Mouse (Mus musculus) lung, embryonic 14.5 days (tissue): ENCODE measurements around the gene Ube2e3. TPM values are rescaled to one million over a fixed set of nuclear protein-coding genes. Genes with fewer than 3 reads are reported as not detected.

Experiments
- ATAC-seq: fragments of 200-750 bp; cut with Nextera tagmentation; 2 replicates; pipeline ENCODE4 v1.8.0; 2017; ENCODE audit warnings: mild to moderate bottlenecking, moderate TSS enrichment, moderate library complexity; ENCODE audit not compliant: insufficient read depth
- DNase-seq: peaks from one replicate; pipeline ENCODE4 v3.0.0-alpha.2; 2015
- H3K27ac ChIP-seq: fragments of 300-500 bp; sonication (generic); 2 replicates; pipeline ENCODE4 v1.5.1; 2014; ENCODE audit warnings: low read depth, mild to moderate bottlenecking, moderate library complexity
- H3K27me3 ChIP-seq: fragments of 300-500 bp; sonication (generic); 2 replicates; pipeline ENCODE4 v1.6.1; 2014; ENCODE audit warnings: low read length, control low read depth; ENCODE audit not compliant: insufficient read depth
- H3K36me3 ChIP-seq: fragments of 300-500 bp; sonication (generic); 2 replicates; pipeline ENCODE4 v1.6.1; 2014; ENCODE audit warnings: control low read depth; ENCODE audit not compliant: insufficient read depth
- H3K4me1 ChIP-seq: fragments of 300-500 bp; sonication (generic); 2 replicates; pipeline ENCODE4 v1.6.1; 2014; ENCODE audit warnings: antibody characterized with exemption, control low read depth; ENCODE audit not compliant: insufficient read depth
- H3K4me2 ChIP-seq: fragments of 300-500 bp; sonication (generic); 2 replicates; pipeline ENCODE4 v1.6.1; 2014; ENCODE audit warnings: mild to moderate bottlenecking
- H3K4me3 ChIP-seq: fragments of 300-500 bp; sonication (generic); 2 replicates; pipeline ENCODE4 v1.5.1; 2014; ENCODE audit warnings: low read depth, low read length
- H3K9ac ChIP-seq: fragments of 300-500 bp; sonication (generic); 2 replicates; pipeline ENCODE4 v1.6.1; 2014
- H3K9me3 ChIP-seq: fragments of 300-500 bp; sonication (generic); 2 replicates; pipeline ENCODE4 v1.6.1; 2016; ENCODE audit warnings: low read depth, low read length, control low read depth
- CTCF ChIP-seq: IDR thresholded peaks from 2 replicates; pipeline ENCODE4 v1.5.1; 2016; ENCODE audit warnings: antibody characterized with exemption, low read depth
- WGBS: fragments of 180-500 bp; shearing (Covaris S2); extraction: QIAGEN DNeasy Blood & Tissue Kit; methylation state at CpG from one replicate; pipeline ENCODE4 v1.1.7; 2014; 5-methylcytosine and 5-hydroxymethylcytosine counted together
- polyA plus RNA-seq: library from polyadenylated mRNA; unstranded; fragments of >200 nt; fragmentation: Nextera tagmentation; extraction: Ambion mirVana; gene quantifications from 2 replicates; pipeline ENCODE4 v1.2.1, GENCODE M21; 2014

Gene Ube2e3
- polyA plus RNA-seq, 1 experiment from 2014 or later = 199 TPM

DNA sequence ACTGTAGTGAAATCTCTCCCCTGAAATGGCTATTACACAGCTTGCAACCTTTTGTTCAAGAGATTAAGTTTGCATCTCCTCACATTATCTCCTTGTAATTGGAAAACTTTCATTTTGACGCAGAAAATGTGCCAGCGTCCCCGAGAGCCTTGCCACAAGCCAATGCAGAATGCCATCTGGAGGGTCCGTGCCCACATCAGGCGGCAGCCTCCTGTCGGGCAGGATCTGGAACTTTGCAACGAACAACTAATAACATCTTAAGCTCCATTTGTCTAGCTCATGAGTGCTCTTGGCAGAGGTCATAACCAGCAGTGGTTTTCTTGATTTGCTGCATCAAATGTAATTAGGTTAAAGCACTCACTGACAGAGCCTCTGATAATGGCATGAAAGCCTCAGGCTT is 93.1 kb downstream of the Ube2e3 start:
- Histone ChIP-seq H3K4me2 (no peak overlapping the region), H3K4me3 (no peak overlapping the region), H3K4me1 (peaks cover 4% of the 10 kb centered on the region; the same call in 1 of the 2 replicates), H3K9ac (no peak overlapping the region), H3K36me3 (no peaks in the 10 kb centered on the region), H3K27ac (no peak overlapping the region), H3K9me3 (no peaks in the 10 kb centered on the region), H3K27me3 (no peaks in the 10 kb centered on the region)
- DNase-seq (no peak), ATAC-seq (no peak)
- no peak for TF ChIP-seq CTCF
- 71% methylated on average over 7 of the region's 7 CpGs for WGBS

DNA sequence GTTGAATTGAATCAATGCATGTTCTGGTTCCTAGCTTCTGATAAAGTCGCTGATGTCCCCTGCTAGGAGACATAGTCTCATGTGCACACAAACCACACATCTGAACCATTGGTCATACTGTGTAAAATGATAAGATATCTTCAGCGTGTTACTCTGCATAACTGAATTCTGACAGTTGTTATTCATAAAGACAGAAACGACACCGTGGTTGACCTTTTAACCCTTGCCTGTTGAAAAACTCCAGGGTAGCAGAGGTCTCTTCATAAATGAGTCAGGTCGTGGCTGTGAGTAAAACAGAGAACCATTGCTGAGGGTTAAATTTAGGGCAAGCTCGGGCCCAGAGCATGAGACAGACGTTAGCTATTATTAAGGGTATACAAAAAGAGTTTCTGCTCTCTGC is 93.7 kb downstream of the Ube2e3 start:
- Histone ChIP-seq H3K36me3 (no peaks in the 10 kb centered on the region), H3K4me1 (peaks cover 4% of the 10 kb centered on the region; the same call in 1 of the 2 replicates), H3K27ac (no peak overlapping the region), H3K27me3 (no peaks in the 10 kb centered on the region), H3K9me3 (no peaks in the 10 kb centered on the region), H3K4me2 (no peak overlapping the region), H3K4me3 (no peak overlapping the region), H3K9ac (no peak overlapping the region)
- ATAC-seq = no peak
- no peak for TF ChIP-seq CTCF
- 27% methylated on average over 7 of the region's 7 CpGs for WGBS
- no peak for DNase-seq

DNA sequence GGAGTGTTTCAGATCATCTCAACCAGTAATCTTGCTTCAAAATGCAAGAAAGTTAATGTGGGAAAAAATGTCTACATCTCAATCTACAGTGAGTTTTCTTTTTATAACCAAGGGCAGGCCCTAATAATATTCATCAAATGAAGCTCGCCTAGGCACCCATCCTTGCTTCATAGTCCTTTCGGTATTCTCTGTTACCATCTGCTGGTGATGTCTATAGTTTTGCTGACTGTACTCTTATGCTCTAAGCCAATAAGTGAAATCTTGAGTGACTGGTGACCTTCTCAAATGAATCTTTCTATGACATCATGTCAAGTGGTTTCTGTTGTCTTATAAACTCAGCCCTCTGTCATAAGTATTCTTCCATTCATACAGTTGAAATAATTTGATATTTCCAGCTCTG is 97.1 kb downstream of the Ube2e3 start:
- DNase-seq = no peak
- H3K27me3 ChIP-seq = no peaks in the 10 kb centered on the region
- peaks cover 4% of the 10 kb centered on the region; the same call in 1 of the 2 replicates for H3K4me1 ChIP-seq
- WGBS = 89% methylated on average over 2 of the region's 2 CpGs
- TF ChIP-seq CTCF = no peak
- H3K36me3 ChIP-seq = no peaks in the 10 kb centered on the region
- H3K27ac ChIP-seq = no peak overlapping the region
- no peak for ATAC-seq
- H3K9me3 ChIP-seq = no peaks in the 10 kb centered on the region
- H3K4me3 ChIP-seq = no peak overlapping the region
- H3K4me2 ChIP-seq = no peak overlapping the region
- H3K9ac ChIP-seq = no peak overlapping the region

DNA sequence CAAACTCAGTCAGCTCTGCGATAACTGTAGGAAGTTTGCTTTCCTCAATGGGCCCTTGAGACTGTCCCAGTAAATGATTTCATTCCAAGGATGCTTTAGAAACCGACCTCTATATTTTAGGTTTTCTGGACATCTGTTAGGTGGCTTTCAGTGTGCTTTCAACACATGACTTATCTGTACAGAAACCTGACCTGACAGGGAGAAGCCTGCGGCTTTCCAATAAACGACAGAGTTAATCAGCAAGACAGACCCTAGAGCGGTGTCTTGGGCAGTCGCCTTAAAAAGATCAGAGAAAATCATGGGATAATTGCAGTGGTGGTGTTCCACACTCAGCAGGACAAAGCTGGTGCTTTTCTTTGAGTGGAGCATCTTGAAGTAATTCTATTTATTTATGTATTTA is 97.5 kb downstream of the Ube2e3 start:
- Histone ChIP-seq H3K36me3 (no peaks in the 10 kb centered on the region), H3K4me1 (peaks cover 4% of the 10 kb centered on the region; the same call in 1 of the 2 replicates), H3K9ac (no peak overlapping the region), H3K27ac (no peak overlapping the region), H3K4me2 (no peak overlapping the region), H3K4me3 (no peak overlapping the region), H3K27me3 (no peaks in the 10 kb centered on the region), H3K9me3 (no peaks in the 10 kb centered on the region)
- DNase-seq (no peak), ATAC-seq (no peak)
- 52% methylated on average over 6 of the region's 6 CpGs for WGBS
- TF ChIP-seq CTCF = no peak

DNA sequence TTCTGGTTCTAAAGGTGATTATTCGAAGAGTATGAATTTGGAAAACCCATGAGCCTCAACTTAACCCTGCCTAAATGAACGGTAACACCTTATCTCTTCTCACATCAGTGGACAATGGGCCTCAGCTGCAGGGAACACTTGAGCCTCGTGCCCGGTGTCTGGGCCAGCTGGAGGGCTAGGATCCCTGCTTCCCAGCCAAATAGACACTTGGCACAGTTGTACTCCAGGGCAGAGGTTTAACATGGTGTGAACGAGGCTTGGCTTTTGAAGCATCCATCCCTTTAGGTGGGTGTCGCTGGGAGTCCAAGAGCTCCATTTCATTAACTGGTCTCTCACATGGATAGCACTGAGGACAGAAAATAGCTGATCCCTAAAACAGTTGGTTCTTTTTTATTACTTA is 102.2 kb downstream of the Ube2e3 start:
- 54% methylated on average over 6 of the region's 6 CpGs for WGBS
- no peak for ATAC-seq

More for the DNA sequence above, 102.2 kb downstream of the Ube2e3 start:
- H3K9me3 ChIP-seq = no peaks in the 10 kb centered on the region
- H3K36me3 ChIP-seq = no peaks in the 10 kb centered on the region
- H3K4me2 ChIP-seq = no peak overlapping the region
- no peak overlapping the region for H3K27ac ChIP-seq
- no peak overlapping the region for H3K9ac ChIP-seq
- H3K4me3 ChIP-seq = no peak overlapping the region
- DNase-seq = no peak
- no peaks in the 10 kb centered on the region for H3K4me1 ChIP-seq
- no peak for TF ChIP-seq CTCF
- no peaks in the 10 kb centered on the region for H3K27me3 ChIP-seq
